Mouse (Mus musculus) myocyte (in vitro differentiated cells): ENCODE results near the gene Dpyd. TPM values are rescaled to one million over a fixed set of nuclear protein-coding genes. Genes with fewer than 3 reads are reported as not detected.
A peak's percentile ranks its signal among the peaks of the same experiment; 100 is the strongest.

ENCODE experiments used
- H3K27me3 ChIP-seq: one replicate; pipeline ENCODE4 v1.6.1; 2011; ENCODE audit not compliant: control insufficient read depth, insufficient read depth, insufficient read length
- H3K36me3 ChIP-seq: one replicate; pipeline ENCODE4 v1.6.1; 2011; ENCODE audit not compliant: control insufficient read depth, insufficient read depth
- H3K4me2 ChIP-seq: one replicate; pipeline ENCODE4 v1.6.1; 2011; ENCODE audit warnings: low read depth, control low read depth
- H3K4me3 ChIP-seq: one replicate; pipeline ENCODE4 v1.5.1; 2011; ENCODE audit warnings: mild to moderate bottlenecking, control low read depth, moderate library complexity
- H3K79me2 ChIP-seq: one replicate; pipeline ENCODE4 v1.6.1; 2011; ENCODE audit not compliant: control insufficient read depth, insufficient read depth
- H3ac ChIP-seq: one replicate; pipeline ENCODE4 v1.6.1; 2011; ENCODE audit not compliant: control insufficient read depth, insufficient read length
- CEBPB ChIP-seq: IDR thresholded peaks from 2 replicates; pipeline ENCODE4 v1.6.1; 2011; ENCODE audit warnings: mild to moderate bottlenecking, moderate library complexity; ENCODE audit not compliant: poor library complexity, insufficient read depth, severe bottlenecking
- E2F4 ChIP-seq: IDR thresholded peaks from one replicate; pipeline ENCODE4 v1.6.1; 2011; ENCODE audit warnings: mild to moderate bottlenecking, control low read depth, moderate library complexity; ENCODE audit not compliant: insufficient read depth
- MAX ChIP-seq: IDR thresholded peaks from one replicate; pipeline ENCODE4 v1.6.1; 2011; ENCODE audit warnings: low read depth, mild to moderate bottlenecking, control low read depth
- MYOD1 ChIP-seq, 3 experiments: IDR thresholded peaks; one replicate each; pipeline ENCODE4 v1.6.1; 2011; ENCODE audit warnings: control low read depth in 2 of 3, low read depth in 2 of 3, mild to moderate bottlenecking in 2 of 3, moderate library complexity in 1 of 3; ENCODE audit not compliant: insufficient read length in 2 of 3, control insufficient read depth in 1 of 3
- MYOG ChIP-seq, 3 experiments: IDR thresholded peaks; one replicate each; pipeline ENCODE4 v1.6.1; 2011; ENCODE audit warnings: control low read depth in 2 of 3, low read depth in 2 of 3, mild to moderate bottlenecking in 2 of 3; ENCODE audit not compliant: insufficient read length in 2 of 3, control insufficient read depth in 1 of 3, insufficient read depth in 1 of 3
- POLR2A ChIP-seq: IDR thresholded peaks from one replicate; pipeline ENCODE4 v1.6.1; 2011; ENCODE audit warnings: low read depth, mild to moderate bottlenecking, control low read depth, moderate library complexity; ENCODE audit not compliant: insufficient read length
- POLR2AphosphoS2 ChIP-seq: IDR thresholded peaks from one replicate; pipeline ENCODE4 v1.6.1; 2011; ENCODE audit warnings: low read depth, control low read depth; ENCODE audit not compliant: insufficient read length
- REST ChIP-seq: IDR thresholded peaks from one replicate; pipeline ENCODE4 v1.6.1; 2011; ENCODE audit warnings: mild to moderate bottlenecking, control low read depth, moderate library complexity; ENCODE audit not compliant: insufficient read depth, insufficient read length
- SRF ChIP-seq: IDR thresholded peaks from one replicate; pipeline ENCODE4 v1.6.1; 2011; ENCODE audit warnings: low read depth; ENCODE audit not compliant: control insufficient read depth, insufficient read length
- TCF12 ChIP-seq: IDR thresholded peaks from one replicate; pipeline ENCODE4 v1.6.1; 2011; ENCODE audit warnings: mild to moderate bottlenecking, control low read depth; ENCODE audit not compliant: poor library complexity, insufficient read depth, severe bottlenecking
- TCF3 ChIP-seq: IDR thresholded peaks from one replicate; pipeline ENCODE4 v1.6.1; 2011; ENCODE audit warnings: low read depth, control low read depth; ENCODE audit not compliant: insufficient read length
- USF1 ChIP-seq: IDR thresholded peaks from one replicate; pipeline ENCODE4 v1.6.1; 2011; ENCODE audit warnings: low read depth, mild to moderate bottlenecking, control low read depth, moderate library complexity
- polyA plus RNA-seq: library from polyadenylated mRNA; unstranded; fragments of >200 nt; fragmentation: generic; extraction: Trizol; gene quantifications from one replicate; pipeline ENCODE4 v1.2.1, GENCODE M21; 2012; ENCODE audit warnings: missing spikeins

The Dpyd gene
- polyA plus RNA-seq, 1 experiment, result 2.0 TPM

GRCm38 (mm10) chr3:119095223-119095886 lies 533.4 kb downstream of the Dpyd start:
- Histone ChIP-seq H3K4me2 (no peak overlapping the region), H3K79me2 (no peaks in the 10 kb centered on the region), H3ac (no peak overlapping the region), H3K4me3 (no peak overlapping the region), H3K36me3 (no peaks in the 10 kb centered on the region), H3K27me3 (no peaks in the 10 kb centered on the region)
- TF ChIP-seq TCF3 (no peak), TCF12 (no peak), POLR2A (no peak), MAX (no peak), SRF (no peak), MYOG (IDR thresholded peaks at IDR 0.05; ENCODE audit: control insufficient read depth in 1 of 3, insufficient read depth in 1 of 3, insufficient read length in 2 of 3, low read depth in 2 of 3) (no peak), MYOD1 (IDR thresholded peaks at IDR 0.05; ENCODE audit: control insufficient read depth in 1 of 3, insufficient read length in 2 of 3, low read depth in 2 of 3) (no peak), USF1 (no peak), POLR2AphosphoS2 (no peak), REST (no peak), CEBPB (no peak), E2F4 (no peak)

GRCm38 (mm10) chr3:119126003-119126402 lies 564.1 kb downstream of the Dpyd start:
- no peak overlapping the region for H3K4me3 ChIP-seq
- no peaks in the 10 kb centered on the region for H3K36me3 ChIP-seq
- no peak overlapping the region for H3ac ChIP-seq
- no peaks in the 10 kb centered on the region for H3K27me3 ChIP-seq
- H3K79me2 ChIP-seq, result no peaks in the 10 kb centered on the region
- no peak for TF ChIP-seq USF1
- no peak for TF ChIP-seq POLR2AphosphoS2
- TF ChIP-seq MYOG (IDR thresholded peaks at IDR 0.05; ENCODE audit: control insufficient read depth in 1 of 3, insufficient read depth in 1 of 3, insufficient read length in 2 of 3, low read depth in 2 of 3), result no peak
- TF ChIP-seq CEBPB, result no peak
- no peak for TF ChIP-seq E2F4
- no peak for TF ChIP-seq MYOD1 (IDR thresholded peaks at IDR 0.05; ENCODE audit: control insufficient read depth in 1 of 3, insufficient read length in 2 of 3, low read depth in 2 of 3)
- no peak for TF ChIP-seq SRF
- no peak for TF ChIP-seq TCF3
- no peak for TF ChIP-seq POLR2A
- no peak for TF ChIP-seq REST
- no peak for TF ChIP-seq MAX
- TF ChIP-seq TCF12, result no peak
- no peak overlapping the region for H3K4me2 ChIP-seq

GRCm38 (mm10) chr3:119128076-119128475 lies 566.1 kb downstream of the Dpyd start:
- no peak overlapping the region for H3K4me3 ChIP-seq
- H3K4me2 ChIP-seq, result no peak overlapping the region
- H3ac ChIP-seq, result no peak overlapping the region
- no peaks in the 10 kb centered on the region for H3K27me3 ChIP-seq
- no peaks in the 10 kb centered on the region for H3K36me3 ChIP-seq
- no peak for TF ChIP-seq CEBPB
- TF ChIP-seq TCF12, result no peak
- TF ChIP-seq TCF3, result no peak
- TF ChIP-seq MAX, result no peak
- no peak for TF ChIP-seq MYOG (IDR thresholded peaks at IDR 0.05; ENCODE audit: control insufficient read depth in 1 of 3, insufficient read depth in 1 of 3, insufficient read length in 2 of 3, low read depth in 2 of 3)
- no peak for TF ChIP-seq POLR2A
- no peak for TF ChIP-seq POLR2AphosphoS2
- no peak for TF ChIP-seq E2F4
- TF ChIP-seq SRF, result no peak
- no peak for TF ChIP-seq MYOD1 (IDR thresholded peaks at IDR 0.05; ENCODE audit: control insufficient read depth in 1 of 3, insufficient read length in 2 of 3, low read depth in 2 of 3)
- H3K79me2 ChIP-seq, result no peaks in the 10 kb centered on the region

GRCm38 (mm10) chr3:119143034-119143433 lies 581.1 kb downstream of the Dpyd start:
- no peak overlapping the region for H3ac ChIP-seq
- H3K4me2 ChIP-seq, result peak overlapping the region; percentile 3
- H3K27me3 ChIP-seq, result no peaks in the 10 kb centered on the region
- no peak overlapping the region for H3K4me3 ChIP-seq
- H3K36me3 ChIP-seq, result no peaks in the 10 kb centered on the region
- H3K79me2 ChIP-seq, result no peaks in the 10 kb centered on the region
- TF ChIP-seq CEBPB, result no peak
- peak in 2 of 3 experiments; percentile 70 to 78 for TF ChIP-seq MYOD1 (IDR thresholded peaks at IDR 0.05; ENCODE audit: control insufficient read depth in 1 of 3, insufficient read length in 2 of 3, low read depth in 2 of 3)
- TF ChIP-seq MYOG (IDR thresholded peaks at IDR 0.05; ENCODE audit: control insufficient read depth in 1 of 3, insufficient read depth in 1 of 3, insufficient read length in 2 of 3, low read depth in 2 of 3), result peak in 2 of 3 experiments; percentile 11 to 63
- TF ChIP-seq TCF12, result peak; percentile 60
- no peak for TF ChIP-seq REST
- no peak for TF ChIP-seq MAX
